Mouse (Mus musculus) brown adipose tissue, adult 24 weeks (tissue): ENCODE measurements around the gene Fam166b. TPM values are rescaled to one million over a fixed set of nuclear protein-coding genes. Genes with fewer than 3 reads are reported as not detected.

ENCODE experiments used
- H3K27ac ChIP-seq: fragments of 200-500 bp; replicated peaks from 2 replicates; pipeline ENCODE4 v1.5.1; 2012; ENCODE audit warnings: low read depth, mild to moderate bottlenecking, low read length
- H3K4me1 ChIP-seq: fragments of 200-500 bp; 2 replicates; pipeline ENCODE4 v1.6.1; 2012; ENCODE audit warnings: low read length, mixed read lengths; ENCODE audit not compliant: control insufficient read depth, insufficient read depth, insufficient read length
- H3K4me3 ChIP-seq: fragments of 200-500 bp; 2 replicates; pipeline ENCODE4 v1.5.1; 2012; ENCODE audit warnings: low read depth, mild to moderate bottlenecking, low read length, moderate library complexity; ENCODE audit not compliant: insufficient read depth
- polyA plus RNA-seq: library from polyadenylated mRNA; stranded (reverse); fragments of >200 nt; gene quantifications from 2 replicates; pipeline ENCODE4 v1.2.4, GENCODE M21; 2012; ENCODE audit not compliant: missing spikeins, insufficient read depth, insufficient read length

Fam166b gene
- polyA plus RNA-seq, 1 experiment, result not detected

DNA sequence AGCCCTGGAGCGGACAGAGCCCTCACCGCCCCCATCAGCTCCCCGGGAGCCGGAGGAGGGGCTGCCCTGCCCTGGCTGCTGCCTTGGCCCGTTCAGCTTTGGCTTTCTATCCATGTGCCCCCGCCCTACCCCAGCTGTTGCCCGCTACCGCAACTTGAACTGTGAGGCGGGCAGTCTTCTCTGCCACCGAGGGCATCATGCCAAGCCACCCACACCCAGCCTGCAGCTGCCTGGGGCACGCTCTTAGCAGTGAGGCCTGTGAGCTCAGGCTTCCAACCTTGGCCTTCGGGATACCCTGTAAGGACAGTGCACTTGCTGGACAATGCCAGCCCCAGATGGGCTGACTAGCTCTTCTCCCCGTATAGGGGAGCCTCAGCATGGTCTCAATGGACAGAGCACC, 18.3 kb upstream of the Fam166b start:
- Histone ChIP-seq H3K27ac (no peak overlapping the region), H3K4me1 (no peaks in the 10 kb centered on the region), H3K4me3 (no peak overlapping the region)

DNA sequence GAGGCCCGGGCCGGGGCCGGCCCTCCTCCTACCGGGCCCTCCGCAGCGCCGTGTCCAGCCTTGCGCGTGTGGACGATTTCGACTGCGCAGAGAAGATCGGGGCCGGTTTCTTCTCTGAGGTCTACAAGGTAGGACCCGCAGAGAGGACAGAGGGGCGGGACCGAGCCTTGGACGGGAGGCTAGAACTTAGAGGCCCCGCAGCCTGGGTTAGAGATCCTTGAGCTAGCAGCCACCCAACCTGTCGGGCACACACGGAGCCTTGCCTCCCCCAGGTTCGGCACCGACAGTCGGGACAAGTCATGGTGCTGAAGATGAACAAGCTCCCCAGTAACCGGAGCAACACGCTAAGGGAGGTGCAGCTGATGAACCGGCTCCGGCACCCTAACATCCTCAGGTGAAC, 14.6 kb upstream of the Fam166b start:
- Histone ChIP-seq H3K4me3 (peak overlapping the region; percentile 66), H3K4me1 (no peaks in the 10 kb centered on the region), H3K27ac (no peak overlapping the region)

DNA sequence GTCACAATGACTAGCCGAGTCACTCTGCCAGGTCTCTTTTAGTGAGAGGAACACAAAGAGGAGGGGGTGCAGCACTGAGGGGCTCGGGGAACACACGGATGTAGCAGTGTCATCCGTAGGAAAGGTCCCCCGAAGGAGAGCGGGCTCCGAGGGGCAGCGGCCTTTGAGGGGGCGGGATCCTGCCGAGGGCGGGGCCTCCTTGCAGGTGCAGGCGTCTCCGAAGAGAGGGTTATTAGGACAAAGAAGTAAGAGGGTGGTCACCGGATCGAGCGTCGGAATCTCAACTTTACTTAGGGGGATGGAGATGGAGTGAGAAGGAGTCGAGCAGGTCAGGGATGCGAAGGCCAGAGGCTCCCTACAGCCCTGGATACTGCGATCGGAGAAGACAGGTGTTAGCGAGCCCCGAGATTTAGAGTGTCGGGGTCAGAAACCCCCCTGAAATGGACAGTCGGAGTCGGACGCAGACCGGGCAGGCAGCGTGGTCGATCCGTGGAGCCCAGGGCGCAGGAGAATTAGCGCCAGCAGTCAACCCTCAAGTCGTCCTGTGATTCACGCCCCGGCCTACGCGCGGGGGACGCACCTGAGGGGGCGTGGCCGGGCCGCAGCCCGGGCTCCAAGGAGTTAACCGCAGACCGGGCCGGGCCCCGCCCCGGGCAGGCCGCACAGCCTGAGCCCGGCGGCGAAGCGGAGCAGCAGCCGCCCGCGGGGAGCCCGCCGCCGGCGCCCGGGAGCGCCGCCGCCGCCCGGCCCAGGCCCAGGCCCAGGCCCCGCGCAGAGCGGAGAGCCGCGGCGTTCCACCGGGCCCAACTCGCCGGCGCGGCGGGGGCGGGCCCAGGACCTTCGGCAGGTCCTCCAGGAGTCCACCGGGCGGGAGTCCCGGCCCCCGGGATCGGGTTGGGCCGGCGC, 13.8 kb upstream of the Fam166b start:
- H3K4me1 ChIP-seq, result no peaks in the 10 kb centered on the region
- peak overlapping the region; percentile 66 for H3K4me3 ChIP-seq
- H3K27ac ChIP-seq, result peak overlapping the region; percentile 78

DNA sequence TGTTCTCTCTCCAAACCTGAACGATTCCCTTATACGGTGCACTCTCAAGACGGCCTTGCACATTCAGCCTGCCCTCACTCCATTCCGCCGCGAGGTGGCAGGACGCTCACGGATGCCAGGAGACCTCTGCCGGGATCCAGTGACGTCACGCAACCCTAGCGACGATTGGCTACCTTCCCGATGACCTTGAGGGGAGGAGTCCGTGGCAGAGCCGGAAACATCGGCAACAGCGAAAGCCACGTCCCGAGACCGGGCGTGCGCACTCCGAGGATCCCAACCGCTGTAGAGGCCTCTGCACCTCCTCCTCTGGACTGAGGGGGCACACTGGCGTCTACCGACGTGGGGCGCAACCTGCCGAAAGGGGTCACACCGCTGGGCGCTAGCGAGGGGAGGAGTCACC, 13.1 kb upstream of the Fam166b start:
- H3K4me3 ChIP-seq, result peak overlapping the region; percentile 66
- peak overlapping the region; percentile 78 for H3K27ac ChIP-seq
- no peaks in the 10 kb centered on the region for H3K4me1 ChIP-seq

DNA sequence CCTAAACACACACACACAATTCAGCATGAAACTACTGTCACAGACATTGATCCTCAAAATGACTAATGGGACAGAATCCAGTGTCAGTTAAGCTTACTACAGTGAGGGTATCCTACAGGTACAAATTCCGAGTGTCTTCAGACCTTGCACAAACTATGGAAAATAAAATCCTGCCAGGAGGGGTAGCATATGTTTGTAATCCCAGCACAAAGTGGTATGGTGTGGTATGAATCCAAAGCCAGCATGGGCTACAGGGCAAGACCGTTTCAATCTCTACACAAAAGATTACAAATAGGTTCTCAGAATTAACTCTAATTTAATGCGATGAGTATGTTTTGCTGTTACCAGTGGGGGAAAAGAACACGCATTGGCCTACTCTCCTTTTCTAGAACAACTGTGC, 12.7 kb upstream of the Fam166b start, which contains the start of gene Tesk1:
Gene Tesk1, plus strand, starts transcription at position 301 of the 400 bp plus-strand sequence.
- peak within 1 kb of the TSS; percentile 66 for H3K4me3 ChIP-seq
- peak within 1 kb of the TSS; percentile 78 for H3K27ac ChIP-seq
- no peaks in the 10 kb centered on the region for H3K4me1 ChIP-seq

DNA sequence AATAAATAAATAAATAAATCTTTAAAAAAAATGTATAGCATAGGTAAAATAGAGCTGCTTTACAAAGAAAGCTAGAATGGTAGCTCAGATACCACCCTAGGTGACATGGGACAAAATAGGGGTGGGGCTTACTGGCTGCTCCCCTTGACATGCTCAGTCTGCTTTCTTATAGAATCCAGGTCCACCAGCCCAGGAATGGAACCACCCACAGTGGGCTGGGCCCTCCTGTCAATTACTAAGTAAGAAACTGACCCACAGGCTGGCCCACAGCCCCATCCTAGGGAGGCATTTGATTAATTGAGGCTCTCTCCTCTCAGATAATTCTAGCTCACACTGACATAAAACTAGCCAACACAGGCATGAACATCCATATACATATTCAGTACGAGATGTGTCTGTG, 3.9 kb upstream of the Fam166b start:
- H3K4me3 ChIP-seq, result no peak overlapping the region
- no peaks in the 10 kb centered on the region; the same call in 1 of the 2 replicates for H3K4me1 ChIP-seq
- H3K27ac ChIP-seq, result no peak overlapping the region

DNA sequence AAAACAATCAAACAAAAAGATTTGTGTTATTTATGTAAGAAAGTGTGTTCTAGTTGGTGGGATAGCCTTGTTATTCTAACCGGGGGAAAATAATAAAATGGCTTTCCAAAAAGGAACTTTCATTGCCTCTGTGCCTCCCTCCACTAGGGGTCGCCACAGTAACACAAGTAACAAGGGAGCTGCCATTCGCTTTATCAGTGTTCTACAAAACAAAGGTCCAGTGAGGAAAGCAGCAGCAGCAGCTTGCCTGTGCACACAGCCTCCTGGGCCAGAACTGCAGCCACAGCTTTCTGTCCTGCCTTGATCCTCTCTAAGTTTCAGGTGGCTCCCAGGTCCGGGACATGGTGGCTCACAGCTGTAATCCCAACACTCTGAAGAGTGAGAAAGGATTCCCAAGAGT, 2.8 kb upstream of the Fam166b start:
- Histone ChIP-seq H3K4me1 (no peaks in the 10 kb centered on the region; the same call in 1 of the 2 replicates), H3K4me3 (no peak overlapping the region), H3K27ac (no peak overlapping the region)

DNA sequence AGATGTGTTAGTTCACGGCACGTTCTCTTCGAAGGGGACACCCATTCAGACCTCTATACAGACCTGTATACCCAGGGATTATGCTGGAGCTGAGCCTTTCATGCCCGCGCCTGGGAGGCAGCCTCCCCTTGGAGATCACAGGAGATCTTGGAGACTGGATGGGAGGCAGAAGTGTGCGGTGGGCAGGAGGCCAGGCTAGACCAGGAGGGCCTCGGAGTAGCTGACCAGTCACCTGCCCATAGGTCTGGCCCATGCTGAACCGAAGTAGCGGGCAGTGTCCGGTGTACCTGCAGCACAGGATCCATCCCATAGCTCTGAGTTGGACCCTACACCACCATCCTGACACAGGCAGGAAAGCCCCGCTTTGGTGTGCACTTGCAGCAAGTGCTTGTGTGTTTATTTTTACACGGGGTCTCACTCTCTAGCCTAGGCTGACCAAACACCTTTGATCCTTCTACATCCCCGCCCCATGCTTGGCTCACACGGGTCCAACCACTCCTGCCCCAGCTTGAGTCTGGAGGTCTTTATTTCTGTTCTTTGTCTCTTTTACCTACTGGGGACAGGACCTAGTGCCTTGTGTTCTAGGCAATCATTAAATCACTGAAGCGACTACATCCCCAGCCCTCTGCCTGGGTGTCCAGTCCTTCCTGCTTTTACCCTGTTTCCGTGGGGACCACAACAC, 613 bp downstream of the Fam166b start:
- no peaks in the 10 kb centered on the region; the same call in 1 of the 2 replicates for H3K4me1 ChIP-seq
- no peak overlapping the region for H3K27ac ChIP-seq
- no peak overlapping the region for H3K4me3 ChIP-seq

DNA sequence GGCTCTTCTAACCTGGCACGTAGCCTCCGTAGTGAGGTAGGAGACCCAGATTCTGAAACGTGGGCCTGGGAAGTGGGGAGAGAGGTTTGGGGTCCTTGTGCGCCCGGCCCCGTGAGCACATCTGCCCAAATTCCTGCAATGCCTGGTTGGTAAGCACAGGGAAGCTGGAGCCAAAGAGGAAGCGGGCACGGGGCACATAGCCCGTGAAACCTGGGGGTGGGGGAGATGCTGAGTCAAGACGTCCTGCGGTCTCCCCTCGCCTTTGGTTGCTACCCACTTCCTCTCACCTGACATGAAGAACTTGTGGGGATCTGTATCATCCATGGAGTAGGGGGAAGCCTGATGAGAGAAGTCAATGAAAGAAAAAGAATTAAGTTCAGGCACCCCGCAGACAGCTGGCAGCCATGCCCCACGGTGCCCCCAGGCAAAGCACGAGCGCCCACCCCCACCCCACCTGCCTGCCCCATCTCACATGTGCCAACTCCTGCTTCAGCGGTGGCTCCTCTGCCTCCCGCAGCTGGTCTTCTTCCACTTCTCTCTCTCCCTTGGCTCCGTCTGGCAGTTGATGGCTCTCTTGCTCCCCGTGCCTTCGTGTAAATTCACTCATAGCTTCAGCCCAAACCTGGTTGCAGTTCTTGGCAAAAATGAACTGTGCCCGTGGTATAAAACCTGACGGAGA, 1.3 kb downstream of the Fam166b start:
- no peak overlapping the region for H3K27ac ChIP-seq
- no peak overlapping the region for H3K4me3 ChIP-seq
- H3K4me1 ChIP-seq, result peaks cover 2% of the 10 kb centered on the region

DNA sequence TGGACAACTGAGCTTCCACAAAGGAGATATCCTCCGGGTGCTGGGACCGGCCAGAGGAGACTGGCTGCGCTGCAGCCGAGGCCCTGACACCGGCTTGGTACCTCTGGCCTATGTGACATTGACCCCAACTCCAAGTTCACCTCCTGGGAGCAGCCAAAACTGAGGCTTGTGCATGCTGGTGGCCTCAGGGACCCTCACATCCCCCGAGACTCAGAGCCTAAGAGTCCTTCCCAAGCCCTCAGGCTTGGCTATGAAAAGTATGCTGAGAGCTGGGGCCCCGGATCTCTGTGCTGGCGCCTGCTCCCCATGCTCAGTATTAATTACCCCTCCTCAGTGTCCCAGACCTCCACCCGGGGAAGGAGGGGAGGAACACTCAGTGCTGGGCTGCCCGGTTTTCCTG, 2.4 kb downstream of the Fam166b start:
- Histone ChIP-seq H3K27ac (no peak overlapping the region), H3K4me1 (peaks cover 4% of the 10 kb centered on the region), H3K4me3 (no peak overlapping the region)

DNA sequence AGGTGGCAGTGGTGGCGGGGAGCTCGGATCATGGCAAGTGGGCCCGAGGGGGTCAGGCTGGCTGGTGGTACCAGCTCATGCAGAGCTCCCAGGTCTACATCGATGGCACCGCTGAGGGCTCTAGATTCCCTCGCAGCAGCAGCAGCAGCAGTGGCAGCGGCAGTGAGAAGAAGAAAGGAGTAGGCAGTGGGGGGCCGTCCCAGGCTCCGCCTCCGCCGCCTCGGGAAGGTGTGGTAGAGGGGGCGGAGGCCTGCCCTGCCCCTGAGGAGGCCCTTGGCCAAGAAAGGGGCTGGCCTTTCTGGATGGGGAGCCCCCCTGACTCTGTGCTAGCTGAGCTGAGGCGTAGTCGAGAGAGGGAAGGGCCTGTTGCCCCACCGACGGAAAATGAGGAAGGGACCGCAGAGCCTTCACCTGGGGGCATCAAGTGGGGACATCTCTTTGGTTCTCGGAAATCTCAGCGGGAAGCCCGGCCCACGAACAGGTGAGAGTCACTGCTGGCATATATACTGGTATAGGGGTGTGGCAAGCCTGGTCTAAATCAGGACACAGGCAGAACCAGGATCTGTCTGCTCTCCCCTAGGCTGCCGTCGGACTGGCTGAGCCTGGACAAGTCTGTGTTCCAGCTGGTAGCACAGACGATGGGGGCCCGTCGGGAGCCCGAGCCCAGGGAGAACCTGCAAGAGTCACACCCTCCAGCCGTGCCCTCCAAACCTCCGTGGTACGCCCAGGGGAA, 3.1 kb downstream of the Fam166b start:
- Histone ChIP-seq H3K4me1 (peaks cover 4% of the 10 kb centered on the region), H3K4me3 (no peak overlapping the region), H3K27ac (no peak overlapping the region)

DNA sequence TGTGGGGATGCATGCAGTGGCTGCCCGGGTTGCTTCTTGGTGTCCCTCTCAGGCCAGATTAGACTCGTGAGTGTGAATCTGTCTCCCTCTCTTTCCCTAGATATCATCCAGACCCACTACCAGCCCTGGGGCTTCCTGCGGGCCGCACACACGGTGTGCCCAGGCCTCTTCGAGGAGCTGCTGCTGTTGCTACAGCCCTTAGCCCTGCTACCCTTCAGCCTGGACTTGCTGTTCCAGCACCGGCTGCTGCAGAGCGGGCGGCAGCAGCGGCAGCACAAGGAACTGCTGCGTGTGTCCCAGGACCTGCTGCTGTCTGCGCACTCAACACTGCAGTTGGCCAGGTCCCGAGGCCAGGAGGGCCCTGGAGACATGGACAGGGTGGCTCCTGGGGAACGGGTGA, 3.7 kb downstream of the Fam166b start:
- Histone ChIP-seq H3K4me3 (no peak overlapping the region), H3K27ac (no peak overlapping the region), H3K4me1 (peaks cover 4% of the 10 kb centered on the region)

DNA sequence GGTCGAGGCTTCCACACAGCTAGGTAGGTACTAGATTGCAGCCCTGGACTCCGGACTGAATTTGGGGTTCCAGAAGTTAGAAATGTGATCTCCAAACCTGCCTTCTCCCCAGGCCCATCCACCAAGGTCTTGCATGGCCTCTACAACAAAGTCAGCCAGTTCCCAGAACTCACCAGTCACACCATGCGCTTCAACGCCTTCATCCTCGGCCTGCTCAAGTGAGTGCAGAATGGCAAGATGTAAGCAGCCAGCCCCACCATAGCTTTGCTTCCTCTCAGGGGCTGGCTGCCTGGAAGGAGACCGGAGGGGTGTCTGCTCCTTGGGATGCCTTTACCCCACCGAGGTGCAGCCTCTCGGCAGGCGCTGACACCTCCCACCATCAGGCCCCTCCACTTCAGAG, 4.9 kb downstream of the Fam166b start:
- H3K4me1 ChIP-seq, result peaks cover 9% of the 10 kb centered on the region
- no peak overlapping the region for H3K4me3 ChIP-seq
- H3K27ac ChIP-seq, result no peak overlapping the region

DNA sequence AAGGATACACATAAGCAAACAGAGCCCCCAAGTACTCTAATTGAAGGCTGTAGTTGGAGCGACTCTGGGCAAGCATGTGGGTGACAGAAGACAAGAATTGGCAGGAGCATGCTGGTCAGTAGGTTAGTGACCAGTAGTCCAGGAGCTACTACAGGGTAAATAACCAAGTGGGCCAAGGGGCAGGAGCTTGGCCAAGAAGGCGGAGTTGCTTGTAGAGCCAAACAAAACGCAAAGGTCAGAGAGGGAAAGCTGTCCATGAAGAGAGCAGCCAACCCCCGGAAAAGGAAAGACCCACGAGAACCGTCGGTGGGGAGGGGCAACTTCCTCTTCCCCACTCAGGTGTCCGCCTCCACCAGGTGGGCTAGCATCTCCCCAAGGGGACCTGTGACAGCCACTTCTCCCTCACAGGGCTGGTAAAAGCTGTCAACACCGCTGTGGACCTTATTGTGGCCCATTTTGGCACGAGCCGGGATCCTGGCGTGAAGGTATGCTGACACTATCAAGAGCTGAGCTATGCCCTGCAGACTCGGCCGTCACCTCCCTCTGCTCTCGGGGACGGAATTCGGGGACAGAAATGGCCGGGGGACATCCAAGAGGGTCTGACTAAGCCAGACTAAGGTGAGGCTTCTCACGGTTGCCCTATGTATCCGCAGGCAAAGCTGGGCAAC, 5.5 kb downstream of the Fam166b start:
- Histone ChIP-seq H3K4me1 (peaks cover 10% of the 10 kb centered on the region), H3K4me3 (0 out of 2 replicates have a peak overlapping the region, but pooled peaks have one; percentile 25), H3K27ac (peak overlapping the region; percentile 42)
